Mouse (Mus musculus): Measurements from ENCODE around the gene Cyp1a1. TPM values are rescaled to one million over a fixed set of nuclear protein-coding genes. Genes with fewer than 3 reads are reported as not detected.

The Cyp1a1 gene
- polyA plus RNA-seq (2015; fragmentation: Nextera tagmentation; extraction: Ambion mirVana), result 0.17 and 0.22 TPM in 2 replicates

DNA sequence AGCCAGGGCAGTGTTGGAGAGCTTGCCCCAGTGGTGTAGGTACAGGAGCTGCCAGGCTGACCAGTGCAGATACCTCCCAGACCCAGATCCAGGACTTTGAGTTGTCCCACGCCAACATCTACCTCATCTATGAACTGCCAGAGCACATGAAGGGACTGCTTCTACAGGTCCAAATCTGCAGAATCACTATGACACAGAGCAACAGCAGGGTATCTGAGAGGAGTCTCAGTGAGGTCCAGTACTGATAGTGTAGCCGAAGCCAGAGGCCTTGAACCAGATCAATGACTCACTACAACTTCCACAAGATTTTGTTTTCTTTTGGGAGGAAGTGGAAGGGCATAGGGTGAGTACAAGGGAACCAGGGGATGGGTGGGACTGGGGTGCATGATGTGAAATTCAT lies at the start of gene Cyp1a1:
Gene Cyp1a1 (plus strand): TSS at position 178 of the 400 bp plus-strand sequence.
- H3K4me3 ChIP-seq (replicated peaks), result no peak within 1 kb of the TSS
- H3K27ac ChIP-seq, result no peak within 1 kb of the TSS
- peaks cover 9% of the 10 kb centered on the region for H3K27me3 ChIP-seq
- H3K36me3 ChIP-seq, result no peaks in the 10 kb centered on the region
- no peak for DNase-seq
- peak; percentile 71 for ATAC-seq (ENCODE audit: low read depth)
- no peak within 1 kb of the TSS for H3K9ac ChIP-seq
- H3K4me1 ChIP-seq (replicated peaks), result no peaks in the 10 kb centered on the region
- no peak within 1 kb of the TSS for H3K4me2 ChIP-seq
- H3K9me3 ChIP-seq (replicated peaks), result no peaks in the 10 kb centered on the region
- 64% methylated on average over 2 of the region's 2 CpGs for WGBS (ENCODE audit: insufficient replicate concordance)

DNA sequence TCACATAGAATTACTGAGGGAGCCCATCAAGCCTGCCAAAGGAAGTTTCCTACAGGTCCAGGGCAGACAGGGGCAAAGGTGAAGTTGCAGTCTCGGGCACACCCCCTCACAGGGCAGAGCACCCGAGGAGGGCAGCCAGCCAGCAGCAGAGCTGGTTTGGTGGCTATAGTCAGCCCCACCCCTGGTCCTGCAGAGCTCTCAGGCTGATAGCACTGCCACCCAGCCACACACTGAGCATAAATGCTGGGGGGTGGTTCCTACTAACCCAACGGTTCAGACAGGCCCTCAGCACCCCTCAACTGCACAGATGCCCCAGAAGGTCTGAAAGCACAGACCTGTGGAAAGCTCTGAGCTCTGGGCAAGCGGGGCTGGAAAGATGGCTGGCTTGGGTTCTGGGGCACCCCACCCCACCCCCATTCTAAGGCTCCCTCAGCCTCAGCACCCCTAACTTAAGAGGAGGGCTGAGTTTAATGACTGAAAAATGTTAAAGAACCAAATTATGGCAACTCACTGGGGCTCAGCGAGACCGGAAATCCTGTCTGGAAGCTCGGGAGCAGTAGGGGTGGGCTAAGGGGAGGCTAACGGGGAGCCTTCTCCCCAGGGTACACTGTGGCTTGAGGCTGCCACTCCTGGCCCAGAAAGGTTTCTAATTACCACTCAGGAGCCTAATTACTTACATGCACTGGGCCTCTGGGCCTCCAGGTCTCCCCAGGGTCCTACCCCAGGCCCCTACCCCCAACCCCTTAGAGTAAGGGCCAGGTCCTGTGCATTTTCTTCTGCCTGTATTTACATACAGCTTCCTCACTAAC lies 48.9 kb upstream of the Cyp1a1 start:
- Histone ChIP-seq H3K27ac (peak overlapping the region; percentile 95), H3K9me3 (replicated peaks) (no peaks in the 10 kb centered on the region), H3K4me2 (peak overlapping the region; percentile 98), H3K4me1 (replicated peaks) (peaks cover 97% of the 10 kb centered on the region), H3K4me3 (replicated peaks) (peak overlapping the region; percentile 42), H3K27me3 (no peaks in the 10 kb centered on the region), H3K9ac (peak overlapping the region; percentile 96), H3K36me3 (peaks cover 14% of the 10 kb centered on the region; the same call in 1 of the 2 replicates)
- 16% methylated on average over 8 of the region's 8 CpGs for WGBS (ENCODE audit: insufficient replicate concordance)
- DNase-seq, result peak; percentile 69
- ATAC-seq (ENCODE audit: low read depth), result peak; percentile 86

DNA sequence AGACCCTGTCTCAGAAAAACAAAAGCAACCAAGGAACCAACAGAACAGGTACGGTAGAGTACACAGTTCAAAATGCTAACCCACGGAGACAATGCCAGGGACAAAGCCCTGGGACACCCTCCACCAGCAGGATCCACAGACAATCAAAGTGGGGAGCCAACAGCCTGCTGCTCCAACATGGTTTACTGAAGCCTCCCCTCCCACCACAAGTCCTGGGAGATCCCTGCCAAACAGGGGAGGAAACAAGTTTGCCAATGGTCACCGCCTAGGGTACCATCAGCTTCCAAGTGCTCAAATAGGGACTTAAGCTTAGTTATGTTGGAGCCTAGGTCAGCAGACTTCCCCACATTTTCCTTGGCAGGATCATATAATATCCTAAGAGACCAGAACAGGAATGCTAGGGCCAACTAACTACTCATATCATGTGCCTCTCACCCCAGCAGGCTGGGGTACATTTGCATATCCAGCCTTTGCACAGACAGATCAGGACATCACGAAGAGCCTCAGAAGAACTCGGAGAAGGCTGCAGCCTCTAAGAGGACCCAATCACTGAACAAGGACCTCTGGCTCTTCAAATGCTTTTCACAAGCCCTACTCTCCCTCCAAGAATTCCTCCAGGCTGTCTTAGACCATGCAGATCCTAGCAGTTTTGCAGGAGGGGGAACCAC lies 47.9 kb upstream of the Cyp1a1 start:
- DNase-seq (no peak), ATAC-seq (ENCODE audit: low read depth) (no peak)
- WGBS (ENCODE audit: insufficient replicate concordance), result 46% methylated on average over 5 of the region's 5 CpGs
- peak overlapping the region; percentile 95 for H3K27ac ChIP-seq
- no peaks in the 10 kb centered on the region for H3K9me3 ChIP-seq (replicated peaks)
- peaks cover 97% of the 10 kb centered on the region for H3K4me1 ChIP-seq (replicated peaks)
- H3K9ac ChIP-seq, result peak overlapping the region; percentile 96
- no peaks in the 10 kb centered on the region for H3K27me3 ChIP-seq
- H3K36me3 ChIP-seq, result peaks cover 14% of the 10 kb centered on the region; the same call in 1 of the 2 replicates
- H3K4me3 ChIP-seq (replicated peaks), result peak overlapping the region; percentile 42
- H3K4me2 ChIP-seq, result peak overlapping the region; percentile 98

DNA sequence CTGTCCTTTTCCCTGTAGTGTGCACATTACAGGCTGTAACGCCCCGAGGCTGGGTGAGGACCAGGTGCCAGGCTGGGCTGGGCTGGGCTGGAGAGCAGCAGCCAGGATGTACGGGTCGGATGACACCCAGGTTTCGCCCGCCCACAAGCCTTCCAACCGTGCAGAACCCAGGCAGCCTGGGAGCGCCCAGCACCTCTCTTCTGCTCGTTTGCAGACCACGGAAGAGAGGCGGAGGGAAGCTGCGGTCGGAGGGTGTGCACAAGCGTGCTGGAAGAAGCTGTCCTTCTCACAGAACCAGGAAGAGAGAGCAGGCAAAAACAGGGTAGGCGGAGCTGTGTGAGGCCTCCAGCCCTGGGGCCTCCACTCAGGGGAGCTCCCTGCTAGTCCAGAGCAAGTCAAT lies 47.3 kb upstream of the Cyp1a1 start:
- peak overlapping the region; percentile 96 for H3K9ac ChIP-seq
- peaks cover 94% of the 10 kb centered on the region for H3K4me1 ChIP-seq (replicated peaks)
- peaks cover 14% of the 10 kb centered on the region; the same call in 1 of the 2 replicates for H3K36me3 ChIP-seq
- H3K27me3 ChIP-seq, result no peaks in the 10 kb centered on the region
- peak overlapping the region; percentile 95 for H3K27ac ChIP-seq
- ATAC-seq (ENCODE audit: low read depth) (peak; percentile 45), DNase-seq (peak; percentile 60)
- H3K9me3 ChIP-seq (replicated peaks), result no peaks in the 10 kb centered on the region
- peak overlapping the region; percentile 98 for H3K4me2 ChIP-seq
- 3% methylated on average over 15 of the region's 15 CpGs for WGBS (ENCODE audit: insufficient replicate concordance)
- peak overlapping the region; percentile 42 for H3K4me3 ChIP-seq (replicated peaks)

DNA sequence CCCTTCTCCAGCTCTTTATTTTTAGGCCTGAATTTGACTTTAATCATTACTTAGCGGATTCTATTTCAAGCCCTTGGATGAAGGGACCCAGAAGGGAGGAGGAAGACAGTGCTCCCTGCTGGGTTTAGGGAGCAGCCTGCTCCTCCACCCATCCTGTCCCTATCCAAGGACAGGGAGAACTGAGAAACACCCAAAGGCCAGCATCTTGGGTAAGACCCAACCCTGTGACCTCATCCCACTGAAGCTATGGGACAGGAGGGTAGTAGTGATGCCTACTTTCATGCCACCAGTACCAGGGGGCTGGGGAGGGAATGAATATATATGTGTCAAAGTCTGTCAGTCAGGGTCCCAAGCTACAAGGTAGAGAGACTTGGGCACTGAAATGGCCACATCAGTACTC lies 46.7 kb upstream of the Cyp1a1 start:
- Histone ChIP-seq H3K36me3 (peaks cover 14% of the 10 kb centered on the region; the same call in 1 of the 2 replicates), H3K27me3 (no peaks in the 10 kb centered on the region), H3K9ac (peak overlapping the region; percentile 96), H3K9me3 (replicated peaks) (no peaks in the 10 kb centered on the region), H3K4me1 (replicated peaks) (peaks cover 93% of the 10 kb centered on the region), H3K4me3 (replicated peaks) (peak overlapping the region; percentile 42), H3K4me2 (peak overlapping the region; percentile 98), H3K27ac (peak overlapping the region; percentile 95)
- 75% methylated on average over 1 of the region's 1 CpGs for WGBS (ENCODE audit: insufficient replicate concordance)
- ATAC-seq (ENCODE audit: low read depth) (no peak), DNase-seq (no peak)

DNA sequence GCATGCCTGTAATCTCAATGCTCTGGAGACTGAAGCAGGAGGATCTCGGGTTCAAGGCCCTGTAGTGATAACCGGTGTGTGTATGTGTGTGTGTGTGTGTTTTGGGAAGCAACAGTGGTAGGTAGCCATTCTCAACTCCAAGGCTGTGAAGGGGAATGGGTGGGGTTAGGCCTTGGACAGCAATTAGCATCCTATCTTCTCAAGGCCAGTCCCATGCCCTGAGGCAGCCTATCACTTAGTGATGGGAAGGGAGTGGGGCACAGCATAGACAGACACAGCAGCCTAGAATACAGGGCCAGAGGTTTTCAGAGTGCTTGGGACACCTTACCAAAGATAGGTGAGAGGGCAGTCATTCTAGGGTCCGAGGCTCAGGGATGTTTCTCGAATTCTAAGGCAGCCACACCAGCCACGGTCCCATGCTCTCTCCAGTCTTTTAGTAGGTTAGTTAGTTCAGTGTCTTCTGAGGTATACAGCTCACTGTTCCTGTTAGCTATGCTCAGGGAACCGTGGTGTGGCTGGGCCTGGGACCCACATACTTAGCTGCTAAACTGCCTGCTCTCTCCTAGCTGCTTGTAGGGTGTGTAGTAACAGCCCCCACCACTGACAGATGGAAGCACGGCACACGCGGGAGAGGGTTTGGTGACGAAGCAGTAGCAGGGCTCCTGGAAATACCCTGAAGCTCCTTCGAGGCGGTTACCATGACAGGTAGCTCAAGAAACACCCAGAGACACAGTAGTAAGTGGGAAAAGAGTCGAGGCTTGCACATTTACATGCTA lies 45.8 kb upstream of the Cyp1a1 start:
- 69% methylated on average over 13 of the region's 13 CpGs for WGBS (ENCODE audit: insufficient replicate concordance)
- H3K4me2 ChIP-seq, result peak overlapping the region; percentile 98

DNA sequence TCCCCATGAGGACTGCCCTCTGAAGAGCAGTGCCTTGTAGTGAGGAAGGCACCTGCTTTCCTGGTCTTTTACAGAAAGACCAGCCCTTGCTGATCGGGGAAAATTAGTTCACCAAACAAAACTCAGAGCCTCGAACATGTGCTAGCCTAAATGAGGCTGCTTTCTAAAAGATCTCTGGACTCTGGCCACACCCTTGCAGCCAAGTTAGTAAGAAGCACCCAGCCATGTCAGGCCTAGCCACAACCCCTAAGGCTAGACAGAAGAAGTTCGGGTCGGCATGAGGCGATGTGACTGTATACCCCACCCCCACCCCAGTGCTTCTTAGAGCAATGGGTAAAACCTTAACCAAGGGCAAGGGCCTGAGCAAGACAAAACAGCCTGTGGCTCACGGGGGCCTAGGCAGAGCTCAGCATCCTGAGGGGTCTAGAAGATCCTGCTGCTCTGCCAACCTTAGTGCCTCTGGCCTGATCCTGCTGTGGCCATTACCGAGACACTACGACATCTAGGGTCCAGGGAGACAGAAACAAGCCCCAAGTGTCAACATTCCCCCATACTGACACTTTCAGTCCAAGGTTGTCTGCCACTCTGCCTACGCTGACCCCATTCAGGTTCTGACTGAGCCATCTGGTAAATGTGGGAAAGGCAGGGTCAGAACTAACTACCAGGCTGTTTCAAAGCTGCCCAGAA lies 44.4 kb upstream of the Cyp1a1 start:
- H3K36me3 ChIP-seq, result peaks cover 14% of the 10 kb centered on the region; the same call in 1 of the 2 replicates
- no peaks in the 10 kb centered on the region for H3K9me3 ChIP-seq (replicated peaks)
- no peaks in the 10 kb centered on the region for H3K27me3 ChIP-seq
- no peak for ATAC-seq (ENCODE audit: low read depth)
- DNase-seq, result no peak
- peak overlapping the region; percentile 98 for H3K4me2 ChIP-seq
- H3K4me1 ChIP-seq (replicated peaks), result peaks cover 89% of the 10 kb centered on the region
- H3K4me3 ChIP-seq (replicated peaks), result peak overlapping the region; percentile 88
- 12% methylated on average over 9 of the region's 9 CpGs for whole genome bisulfite sequencing (ENCODE audit: insufficient replicate concordance)
- peak overlapping the region; percentile 96 for H3K9ac ChIP-seq
- H3K27ac ChIP-seq, result peak overlapping the region; percentile 95

More for the DNA sequence above, 45.8 kb upstream of the Cyp1a1 start:
- Histone ChIP-seq H3K27me3 (no peaks in the 10 kb centered on the region), H3K9ac (peak overlapping the region; percentile 96), H3K9me3 (replicated peaks) (no peaks in the 10 kb centered on the region), H3K4me3 (replicated peaks) (no peak overlapping the region), H3K27ac (peak overlapping the region; percentile 95), H3K4me1 (replicated peaks) (peaks cover 94% of the 10 kb centered on the region), H3K36me3 (peaks cover 14% of the 10 kb centered on the region; the same call in 1 of the 2 replicates)
- no peak for ATAC-seq (ENCODE audit: low read depth)
- no peak for DNase-seq

DNA sequence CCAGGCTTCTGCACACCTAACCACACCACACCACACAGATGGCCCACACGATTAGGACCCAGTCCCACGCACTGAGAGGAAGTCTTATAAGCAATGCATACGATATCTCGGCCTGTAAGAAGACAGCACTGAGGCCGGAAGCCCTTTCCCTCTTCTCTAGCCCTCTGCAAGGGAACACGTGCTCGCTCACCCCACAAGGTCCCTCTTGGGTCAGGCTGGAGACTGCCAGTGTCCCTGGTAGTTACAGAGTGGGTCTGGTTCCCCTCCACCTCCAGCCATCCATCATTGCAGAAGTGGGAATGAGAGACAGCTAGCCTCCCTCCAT lies 43.9 kb upstream of the Cyp1a1 start:
- Histone ChIP-seq H3K27ac (peak overlapping the region; percentile 95), H3K4me2 (peak overlapping the region; percentile 98), H3K9me3 (replicated peaks) (no peaks in the 10 kb centered on the region), H3K4me1 (replicated peaks) (peaks cover 88% of the 10 kb centered on the region), H3K36me3 (peaks cover 14% of the 10 kb centered on the region; the same call in 1 of the 2 replicates), H3K27me3 (no peaks in the 10 kb centered on the region), H3K9ac (peak overlapping the region; percentile 96), H3K4me3 (replicated peaks) (peak overlapping the region; percentile 88)
- ATAC-seq (ENCODE audit: low read depth) (peak; percentile 35), DNase-seq (peak; percentile 58)
- 11% methylated on average over 7 of the region's 7 CpGs for WGBS (ENCODE audit: insufficient replicate concordance)

DNA sequence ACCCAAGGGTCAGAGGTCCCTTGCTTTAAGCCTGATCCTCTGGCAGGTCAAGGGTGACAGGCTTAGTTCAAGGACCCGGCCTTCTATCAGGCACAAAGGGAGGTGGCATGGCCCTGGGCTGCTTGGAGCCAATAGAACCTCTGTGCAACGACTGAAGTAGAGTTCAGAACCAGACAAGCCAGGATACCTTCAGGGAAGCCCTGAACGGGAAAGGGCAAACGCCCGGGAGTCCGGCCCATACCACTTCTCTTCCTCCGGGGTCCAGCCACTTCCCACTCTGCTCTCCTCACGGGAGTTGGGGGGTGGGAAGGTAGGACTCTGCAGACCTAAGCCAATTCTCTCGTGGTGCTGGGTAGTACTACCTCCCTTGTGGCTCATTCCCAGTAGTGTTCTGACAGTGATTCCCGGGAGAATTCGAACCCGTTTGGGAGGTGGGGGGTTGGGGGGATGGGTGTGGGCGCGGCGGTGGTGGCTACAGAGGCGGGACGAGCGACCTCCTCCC lies 43.2 kb upstream of the Cyp1a1 start:
- H3K9me3 ChIP-seq (replicated peaks), result no peaks in the 10 kb centered on the region
- H3K27ac ChIP-seq, result peak overlapping the region; percentile 95
- peaks cover 81% of the 10 kb centered on the region for H3K4me1 ChIP-seq (replicated peaks)
- H3K9ac ChIP-seq, result peak overlapping the region; percentile 96
- peaks cover 14% of the 10 kb centered on the region; the same call in 1 of the 2 replicates for H3K36me3 ChIP-seq
- under 1% methylated on average over 18 of the region's 18 CpGs for WGBS (ENCODE audit: insufficient replicate concordance)
- peak overlapping the region; percentile 88 for H3K4me3 ChIP-seq (replicated peaks)
- peak overlapping the region; percentile 98 for H3K4me2 ChIP-seq
- no peaks in the 10 kb centered on the region for H3K27me3 ChIP-seq
- no peak; the same call in 1 of the 2 replicates for ATAC-seq (ENCODE audit: low read depth)
- no peak for DNase-seq
